Mouse (Mus musculus) hematopoietic multipotent progenitor cell, adult 10-12 weeks (in vitro differentiated cells): ENCODE measurements around the gene Btbd35f10. TPM values are rescaled to one million over a fixed set of nuclear protein-coding genes. Genes with fewer than 3 reads are reported as not detected.

Source experiments
- polyA plus RNA-seq: library from polyadenylated mRNA; stranded (reverse); fragments of >175 nt; gene quantifications from 2 replicates; pipeline ENCODE4 v1.2.3, GENCODE M21; 2012; ENCODE audit warnings: low replicate concordance

Gene Btbd35f10
- not detected in 2 replicates for polyA plus RNA-seq

DNA sequence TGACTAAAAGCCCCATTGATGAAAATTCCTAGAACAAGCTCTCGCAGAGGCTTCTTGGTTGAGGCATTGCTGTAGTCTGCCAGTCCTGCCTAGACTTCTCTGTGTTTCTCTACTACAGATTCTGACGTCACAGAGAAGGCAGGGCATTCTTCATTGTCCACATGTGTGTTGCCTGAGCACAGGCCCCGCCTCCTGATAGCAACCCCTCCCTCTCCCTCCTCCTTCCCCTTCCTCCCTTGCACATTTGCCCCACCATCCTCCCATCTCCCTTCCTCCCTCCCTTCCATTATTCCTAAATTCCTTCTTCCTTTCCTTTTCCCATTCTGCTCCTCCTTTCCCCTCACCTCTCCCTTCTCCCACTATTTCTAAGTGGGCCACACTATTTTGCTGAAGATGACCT, at the start of gene Btbd35f10:
Btbd35f10 (minus strand) TSS at position 101 of the 400 bp plus-strand sequence.

Other genes with a start within 250 kb of the Btbd35f10 start
- gene Btbd35f18, start 52.7 kb downstream of the Btbd35f10 start, polyA plus RNA-seq = not detected in 2 replicates
- not detected in 2 replicates for gene Btbd35f16, start 204.1 kb upstream of the Btbd35f10 start, polyA plus RNA-seq